In genomic region chr15:96319335-96319734, GRCm38 (mm10) we compare ENCODE assay signal across 15 mouse cellular contexts. TPM values are rescaled to one million over a fixed set of nuclear protein-coding genes. Genes with fewer than 3 reads are reported as not detected.
DNase-seq lines count a peak whose midpoint lies in the region; ATAC-seq lines count a peak whose summit lies in the region.
"Had no signal": no experiment of that assay in that cellular context is flagged by ENCODE, and none has a peak within 500 bp of the region (broad histone marks: within the 10 kb centered on the region; RNA-seq: fewer than 3 reads in every experiment).

No protein-coding gene starts in this region.

- no peak overlapping the region for H3K27ac ChIP-seq in forebrain, embryonic 14.5 days (ENCODE audit: low read depth, low read length)
- no peak overlapping the region for H3K27ac ChIP-seq in forebrain, embryonic 11.5 days (ENCODE audit: low read depth, low read length)
- peak overlapping the region; percentile 30; the same call in 1 of the 2 replicates for H3K27ac ChIP-seq in midbrain, embryonic 12.5 days (replicated peaks)
- H3K27ac ChIP-seq in midbrain, embryonic 13.5 days, result no peak overlapping the region
- H3K27ac ChIP-seq: embryonic facial prominence, embryonic 10.5 days had no signal

- DNase-seq in forebrain, embryonic 14.5 days (ENCODE audit: low spot score), result peak; percentile 14
- DNase-seq in forebrain, embryonic 11.5 days (ENCODE audit: low spot score), result no peak
- peak; percentile 56 for DNase-seq in cerebellum, adult 9-10 months
- DNase-seq in thymus, postnatal 36 days, result peak; percentile 23 to 38
- no peak for DNase-seq in adrenal gland, adult 18-20 months (ENCODE audit: low spot score in 2 of 2)
- DNase-seq in layer of hippocampus, postnatal 36 days, result no peak
- DNase-seq: adrenal gland, adult 2 months; kidney, postnatal 14 days; liver, postnatal 0 days; lung, postnatal 4 days; right cerebral cortex, postnatal 14 days had no signal

- no peaks in the 10 kb centered on the region for H3K4me1 ChIP-seq in forebrain, embryonic 14.5 days (ENCODE audit: control insufficient read depth, insufficient read depth, low read length)
- H3K4me1 ChIP-seq in forebrain, embryonic 11.5 days (replicated peaks; ENCODE audit: control insufficient read depth, insufficient read depth, low read length), result no peaks in the 10 kb centered on the region
- H3K4me1 ChIP-seq in midbrain, embryonic 12.5 days, result peaks cover 5% of the 10 kb centered on the region; the same call in 1 of the 2 replicates
- peaks cover 9% of the 10 kb centered on the region; the same call in 1 of the 2 replicates for H3K4me1 ChIP-seq in midbrain, embryonic 13.5 days (replicated peaks)
- H3K4me1 ChIP-seq: embryonic facial prominence, embryonic 10.5 days had no signal

- no peak overlapping the region for H3K4me3 ChIP-seq in forebrain, embryonic 14.5 days (ENCODE audit: low read depth, low read length)
- H3K4me3 ChIP-seq in forebrain, embryonic 11.5 days (ENCODE audit: low read depth, low read length), result no peak overlapping the region
- no peak overlapping the region for H3K4me3 ChIP-seq in midbrain, embryonic 12.5 days
- H3K4me3 ChIP-seq in midbrain, embryonic 13.5 days (replicated peaks), result no peak overlapping the region
- H3K4me3 ChIP-seq: embryonic facial prominence, embryonic 10.5 days had no signal

- no peak overlapping the region for H3K4me2 ChIP-seq in forebrain, embryonic 14.5 days (ENCODE audit: low read length)
- no peak overlapping the region for H3K4me2 ChIP-seq in forebrain, embryonic 11.5 days (ENCODE audit: low read depth, low read length, severe bottlenecking)
- H3K4me2 ChIP-seq in midbrain, embryonic 12.5 days (replicated peaks), result no peak overlapping the region
- no peak overlapping the region for H3K4me2 ChIP-seq in midbrain, embryonic 13.5 days (replicated peaks)

- ATAC-seq in forebrain, embryonic 14.5 days, result no peak
- no peak for ATAC-seq in forebrain, embryonic 11.5 days (replicated peaks; ENCODE audit: low FRiP score)
- ATAC-seq in midbrain, embryonic 12.5 days (ENCODE audit: low FRiP score, low read depth), result no peak
- no peak for ATAC-seq in midbrain, embryonic 13.5 days
- ATAC-seq: intestine, embryonic 16.5 days; liver, postnatal 0 days had no signal

- no peaks in the 10 kb centered on the region for H3K9me3 ChIP-seq in forebrain, embryonic 14.5 days (replicated peaks; ENCODE audit: control insufficient read depth, low read length)
- H3K9me3 ChIP-seq in forebrain, embryonic 11.5 days (ENCODE audit: control insufficient read depth, low read length), result no peaks in the 10 kb centered on the region
- no peaks in the 10 kb centered on the region for H3K9me3 ChIP-seq in midbrain, embryonic 12.5 days
- H3K9me3 ChIP-seq in midbrain, embryonic 13.5 days, result no peaks in the 10 kb centered on the region
- H3K9me3 ChIP-seq: embryonic facial prominence, embryonic 10.5 days had no signal

- H3K27me3 ChIP-seq in forebrain, embryonic 14.5 days (replicated peaks; ENCODE audit: control insufficient read depth, insufficient read depth, low read length), result no peaks in the 10 kb centered on the region
- H3K27me3 ChIP-seq in forebrain, embryonic 11.5 days (ENCODE audit: control insufficient read depth, insufficient read depth, low read length), result no peaks in the 10 kb centered on the region
- H3K27me3 ChIP-seq in midbrain, embryonic 12.5 days, result no peaks in the 10 kb centered on the region
- no peaks in the 10 kb centered on the region for H3K27me3 ChIP-seq in midbrain, embryonic 13.5 days

- peaks cover 4% of the 10 kb centered on the region; the same call in 1 of the 2 replicates for H3K36me3 ChIP-seq in forebrain, embryonic 14.5 days (ENCODE audit: control insufficient read depth, insufficient read depth, low read length)
- H3K36me3 ChIP-seq in forebrain, embryonic 11.5 days (ENCODE audit: control insufficient read depth, insufficient read depth, low read length), result no peaks in the 10 kb centered on the region
- H3K36me3 ChIP-seq in midbrain, embryonic 12.5 days, result no peaks in the 10 kb centered on the region
- H3K36me3 ChIP-seq in midbrain, embryonic 13.5 days, result peaks cover 2% of the 10 kb centered on the region; the same call in 1 of the 2 replicates

- 79% methylated on average over 8 of the region's 8 CpGs for WGBS in forebrain, embryonic 14.5 days
- WGBS in forebrain, embryonic 11.5 days, result 85% methylated on average over 8 of the region's 8 CpGs
- 92% methylated on average over 8 of the region's 8 CpGs for WGBS in midbrain, embryonic 12.5 days
- 88% methylated on average over 8 of the region's 8 CpGs for WGBS in midbrain, embryonic 13.5 days

- H3K9ac ChIP-seq in forebrain, embryonic 14.5 days (ENCODE audit: low read length), result no peak overlapping the region
- H3K9ac ChIP-seq in forebrain, embryonic 11.5 days (ENCODE audit: low read length), result no peak overlapping the region
- no peak overlapping the region for H3K9ac ChIP-seq in midbrain, embryonic 12.5 days (replicated peaks)
- H3K9ac ChIP-seq in midbrain, embryonic 13.5 days (replicated peaks), result no peak overlapping the region
- H3K9ac ChIP-seq: liver, postnatal 0 days had no signal

RNA-seq across cellular contexts. Expression of gene Arid2, which starts 32.0 kb away (rescaled TPM):
- 24.4 and 27.7 TPM in 2 replicates for polyA plus RNA-seq in forebrain, embryonic 14.5 days (2014; fragmentation: Nextera tagmentation; extraction: Ambion mirVana)
- polyA plus RNA-seq in forebrain, embryonic 11.5 days (2014; fragmentation: Nextera tagmentation; extraction: Ambion mirVana), result 42.4 and 47.4 TPM in 2 replicates
- 35.1 and 37.5 TPM in 2 replicates for polyA plus RNA-seq in midbrain, embryonic 12.5 days (2016; fragmentation: Nextera tagmentation; extraction: Ambion mirVana)
- polyA plus RNA-seq in midbrain, embryonic 13.5 days (2015; fragmentation: Nextera tagmentation; extraction: Ambion mirVana), result 29.3 and 29.6 TPM in 2 replicates
- 10 to 100 TPM; 23.2 to 35.6 TPM for total RNA-seq in adrenal gland, adult 18-20 months (2021)
- total RNA-seq in layer of hippocampus, postnatal 36 days (2021), result 10 to 100 TPM; 34.6 to 38.5 TPM

Comparison
In these comparisons a context has a peak if more than half of its experiments do, and no peak if none do; other contexts are left out.
1. DNase-seq: peak in forebrain, embryonic 14.5 days (single experiment), cerebellum, adult 9-10 months (single experiment) and thymus, postnatal 36 days (2 of 2); none in forebrain, embryonic 11.5 days (single experiment), adrenal gland, adult 18-20 months (0 of 2) and layer of hippocampus, postnatal 36 days (0 of 2).